Mouse (Mus musculus): ENCODE data around the gene Prlr. TPM values are rescaled to one million over a fixed set of nuclear protein-coding genes. Genes with fewer than 3 reads are reported as not detected.

Gene Prlr
- total RNA-seq, 2 experiments from 2014 or later = 0.79 to 0.82 TPM

- DNase-seq (ENCODE audit: low spot score in 2 of 2) = no peak
- intact Hi-C loops (cut with DNase I) = no loop called here
Observed at GRCm38 (mm10) chr15:10299467-10299866, 122.4 kb downstream of the Prlr start.

GRCm38 (mm10) chr15:10306461-10306860 is 129.4 kb downstream of the Prlr start:
- DNase-seq (ENCODE audit: low spot score in 2 of 2) = no peak
- intact Hi-C loops (cut with DNase I) = no loop called here

GRCm38 (mm10) chr15:10311826-10312225 is 134.8 kb downstream of the Prlr start:
- DNase-seq (ENCODE audit: low spot score in 2 of 2) = no peak
- intact Hi-C loops (cut with DNase I) = loop anchor here (2.0 kb wide), 1 partner anchor 857 kb away; no protein-coding TSS in a partner anchor

GRCm38 (mm10) chr15:10313522-10314455 is 136.8 kb downstream of the Prlr start:
- intact Hi-C loops (cut with DNase I) = loop anchor here (2.0 kb wide), 1 partner anchor 859 kb away; no protein-coding TSS in a partner anchor
- DNase-seq (ENCODE audit: low spot score in 2 of 2) = peak; percentile 30 to 39

- DNase-seq (ENCODE audit: low spot score in 2 of 2) = no peak
- intact Hi-C loops (cut with DNase I) = no loop called here
Observed at GRCm38 (mm10) chr15:10325080-10325479, 148.0 kb downstream of the Prlr start, which contains the start of gene Gm21973. Gene Gm21973, plus strand, starts transcription at chr15:10325380.

- intact Hi-C loops (cut with DNase I) = no loop called here
Observed at GRCm38 (mm10) chr15:10330626-10331025, 153.6 kb downstream of the Prlr start.

GRCm38 (mm10) chr15:10332566-10332965 is 155.5 kb downstream of the Prlr start:
- intact Hi-C loops (cut with DNase I) = no loop called here
- DNase-seq (ENCODE audit: low spot score in 2 of 2) = no peak

More at GRCm38 (mm10) chr15:10330626-10331025, 153.6 kb downstream of the Prlr start:
- no peak for DNase-seq (ENCODE audit: low spot score in 2 of 2)

- no peak for DNase-seq (ENCODE audit: low spot score in 2 of 2)
- intact Hi-C loops (cut with DNase I) = no loop called here
Observed at GRCm38 (mm10) chr15:10338606-10339005, 161.6 kb downstream of the Prlr start.

- intact Hi-C loops (cut with DNase I) = no loop called here
- DNase-seq (ENCODE audit: low spot score in 2 of 2) = no peak
Observed at GRCm38 (mm10) chr15:10347044-10347443, 170.0 kb downstream of the Prlr start.

GRCm38 (mm10) chr15:10358039-10358948 is 181.3 kb downstream of the Prlr start, which contains the start of gene Agxt2:
Gene Agxt2, plus strand, starts transcription at chr15:10358532.
- no peak for DNase-seq (ENCODE audit: low spot score in 2 of 2)
- intact Hi-C loops (cut with DNase I) = no loop called here

GRCm38 (mm10) chr15:10366331-10366730 is 189.3 kb downstream of the Prlr start:
- DNase-seq (ENCODE audit: low spot score in 2 of 2) = no peak
- intact Hi-C loops (cut with DNase I) = no loop called here

GRCm38 (mm10) chr15:10375404-10375803 is 198.4 kb downstream of the Prlr start:
- intact Hi-C loops (cut with DNase I) = no loop called here
- no peak for DNase-seq (ENCODE audit: low spot score in 2 of 2)

GRCm38 (mm10) chr15:10378338-10378959 is 201.4 kb downstream of the Prlr start:
- no peak for DNase-seq (ENCODE audit: low spot score in 2 of 2)

GRCm38 (mm10) chr15:10379757-10380458 is 202.9 kb downstream of the Prlr start:
- intact Hi-C loops (cut with DNase I) = no loop called here
- no peak for DNase-seq (ENCODE audit: low spot score in 2 of 2)

More at GRCm38 (mm10) chr15:10378338-10378959, 201.4 kb downstream of the Prlr start:
- intact Hi-C loops (cut with DNase I) = no loop called here

- intact Hi-C loops (cut with DNase I) = no loop called here
- DNase-seq (ENCODE audit: low spot score in 2 of 2) = no peak
Observed at GRCm38 (mm10) chr15:10387263-10387662, 210.2 kb downstream of the Prlr start.
